Mouse (Mus musculus) kidney, postnatal 0 days (tissue): ENCODE measurements at regions not wholly inside any gene's neighbourhood (a gene's known extent, or its start where the extent isn't known, plus 50 kb on each side); places are given as distances from the start of the nearest gene placed in this dataset.

ENCODE experiments used
- ATAC-seq: fragments of 200-750 bp; cut with Nextera tagmentation; replicated peaks from 2 replicates; pipeline ENCODE4 v1.8.0; 2017; ENCODE audit warnings: low read depth, moderate number of reproducible peaks, moderate TSS enrichment, moderate library complexity; ENCODE audit not compliant: low FRiP score
- DNase-seq: peaks from one replicate; pipeline ENCODE4 v3.0.0-alpha.2; 2016; ENCODE audit warnings: low spot score
- H3K27ac ChIP-seq: fragments of 300-500 bp; sonication (generic); 2 replicates; pipeline ENCODE4 v1.5.1; 2014; ENCODE audit warnings: mild to moderate bottlenecking
- H3K27me3 ChIP-seq: fragments of 300-500 bp; sonication (generic); 2 replicates; pipeline ENCODE4 v1.6.1; 2014; ENCODE audit warnings: low read length, mixed read lengths; ENCODE audit not compliant: insufficient read depth
- H3K36me3 ChIP-seq: fragments of 300-500 bp; sonication (generic); 2 replicates; pipeline ENCODE4 v1.6.1; 2014; ENCODE audit warnings: low read length, mixed read lengths; ENCODE audit not compliant: insufficient read depth
- H3K4me1 ChIP-seq: fragments of 300-500 bp; sonication (generic); replicated peaks from 2 replicates; pipeline ENCODE4 v1.6.1; 2014; ENCODE audit warnings: antibody characterized with exemption, low read length, mixed read lengths; ENCODE audit not compliant: insufficient read depth
- H3K4me2 ChIP-seq: fragments of 300-500 bp; sonication (generic); 2 replicates; pipeline ENCODE4 v1.6.1; 2014; ENCODE audit warnings: mild to moderate bottlenecking, low read length, moderate library complexity, mixed read lengths
- H3K4me3 ChIP-seq: fragments of 300-500 bp; sonication (generic); replicated peaks from 2 replicates; pipeline ENCODE4 v1.5.1; 2014; ENCODE audit warnings: low read depth, low read length
- H3K9ac ChIP-seq: fragments of 300-500 bp; sonication (generic); 2 replicates; pipeline ENCODE4 v1.6.1; 2014; ENCODE audit warnings: low read depth, low read length
- H3K9me3 ChIP-seq: fragments of 300-500 bp; sonication (generic); replicated peaks from 2 replicates; pipeline ENCODE4 v1.6.1; 2016; ENCODE audit warnings: low read length, inconsistent platforms, mixed read lengths
- CTCF ChIP-seq: IDR thresholded peaks from 2 replicates; pipeline ENCODE4 v1.5.1; 2016; ENCODE audit warnings: antibody characterized with exemption, low read depth, mild to moderate bottlenecking, moderate library complexity
- WGBS: fragments of 180-500 bp; shearing (Covaris S2); extraction: QIAGEN DNeasy Blood & Tissue Kit; methylation state at CpG from one replicate; pipeline ENCODE4 v1.1.7; 2014; 5-methylcytosine and 5-hydroxymethylcytosine counted together

GRCm38 (mm10) chr10:99568424-99568823 is 191.0 kb downstream of the Csl start:
- no peaks in the 10 kb centered on the region for H3K36me3 ChIP-seq
- 0 out of 2 replicates have a peak, but pooled peaks cover 5% of the 10 kb centered on the region for H3K4me1 ChIP-seq
- H3K27me3 ChIP-seq, result no peaks in the 10 kb centered on the region
- no peak for TF ChIP-seq CTCF
- H3K4me2 ChIP-seq, result no peak overlapping the region
- H3K9ac ChIP-seq, result no peak overlapping the region
- ATAC-seq, result no peak
- H3K9me3 ChIP-seq, result no peaks in the 10 kb centered on the region
- WGBS, result 79% methylated on average over 5 of the region's 5 CpGs
- DNase-seq, result no peak
- H3K27ac ChIP-seq, result no peak overlapping the region
- no peak overlapping the region for H3K4me3 ChIP-seq

- Histone ChIP-seq H3K36me3 (no peaks in the 10 kb centered on the region), H3K4me1 (0 out of 2 replicates have a peak, but pooled peaks cover 5% of the 10 kb centered on the region), H3K4me3 (no peak overlapping the region), H3K9ac (no peak overlapping the region), H3K9me3 (no peaks in the 10 kb centered on the region), H3K4me2 (no peak overlapping the region), H3K27ac (0 out of 2 replicates have a peak overlapping the region, but pooled peaks have one; percentile 8), H3K27me3 (no peaks in the 10 kb centered on the region)
- ATAC-seq, result no peak
- TF ChIP-seq CTCF, result no peak
- DNase-seq, result peak; percentile 59
- 15% methylated on average over 2 of the region's 2 CpGs for WGBS
Measured at GRCm38 (mm10) chr10:99570190-99570589, 189.3 kb downstream of the Csl start.

- Histone ChIP-seq H3K9me3 (no peaks in the 10 kb centered on the region), H3K9ac (no peak overlapping the region), H3K4me2 (no peak overlapping the region), H3K27ac (no peak overlapping the region), H3K4me3 (no peak overlapping the region), H3K36me3 (no peaks in the 10 kb centered on the region), H3K27me3 (no peaks in the 10 kb centered on the region), H3K4me1 (0 out of 2 replicates have a peak, but pooled peaks cover 5% of the 10 kb centered on the region)
- 70% methylated on average over 14 of the region's 14 CpGs for WGBS
- TF ChIP-seq CTCF, result no peak
- ATAC-seq (no peak), DNase-seq (no peak)
Measured at GRCm38 (mm10) chr10:99573997-99574396, 185.5 kb downstream of the Csl start.

GRCm38 (mm10) chr10:99575294-99575693 is 184.2 kb downstream of the Csl start:
- 80% methylated on average over 7 of the region's 7 CpGs for WGBS
- no peaks in the 10 kb centered on the region for H3K36me3 ChIP-seq
- H3K4me1 ChIP-seq, result 0 out of 2 replicates have a peak, but pooled peaks cover under 1% of the 10 kb centered on the region
- ATAC-seq, result no peak
- no peak overlapping the region for H3K4me3 ChIP-seq
- no peak overlapping the region for H3K9ac ChIP-seq
- H3K4me2 ChIP-seq, result no peak overlapping the region
- DNase-seq, result no peak
- no peak overlapping the region for H3K27ac ChIP-seq
- no peaks in the 10 kb centered on the region for H3K9me3 ChIP-seq
- no peaks in the 10 kb centered on the region for H3K27me3 ChIP-seq
- no peak for TF ChIP-seq CTCF

GRCm38 (mm10) chr10:99576301-99576700 is 183.2 kb downstream of the Csl start:
- Histone ChIP-seq H3K9me3 (no peaks in the 10 kb centered on the region), H3K27ac (no peak overlapping the region), H3K36me3 (no peaks in the 10 kb centered on the region), H3K9ac (no peak overlapping the region), H3K4me3 (no peak overlapping the region), H3K4me1 (no peaks in the 10 kb centered on the region), H3K27me3 (no peaks in the 10 kb centered on the region), H3K4me2 (no peak overlapping the region)
- TF ChIP-seq CTCF, result no peak
- ATAC-seq (no peak), DNase-seq (no peak)
- WGBS, result 70% methylated on average over 5 of the region's 5 CpGs

GRCm38 (mm10) chr10:99577041-99577681 is 182.3 kb downstream of the Csl start:
- 18% methylated on average over 12 of the region's 12 CpGs for WGBS
- DNase-seq, result peak; percentile 92
- TF ChIP-seq CTCF, result peak; percentile 91
- no peak overlapping the region for H3K4me2 ChIP-seq
- no peaks in the 10 kb centered on the region for H3K9me3 ChIP-seq
- no peak overlapping the region for H3K9ac ChIP-seq
- no peaks in the 10 kb centered on the region for H3K4me1 ChIP-seq
- H3K4me3 ChIP-seq, result no peak overlapping the region
- ATAC-seq, result 0 out of 2 replicates have a peak, but pooled peaks have one; percentile 49
- H3K27ac ChIP-seq, result no peak overlapping the region
- no peaks in the 10 kb centered on the region for H3K27me3 ChIP-seq
- no peaks in the 10 kb centered on the region for H3K36me3 ChIP-seq

- Histone ChIP-seq H3K9me3 (no peaks in the 10 kb centered on the region), H3K4me3 (no peak overlapping the region), H3K4me2 (no peak overlapping the region), H3K9ac (no peak overlapping the region), H3K27ac (no peak overlapping the region), H3K4me1 (no peaks in the 10 kb centered on the region), H3K36me3 (no peaks in the 10 kb centered on the region), H3K27me3 (no peaks in the 10 kb centered on the region)
- DNase-seq (no peak), ATAC-seq (no peak)
- 50% methylated on average over 4 of the region's 4 CpGs for WGBS
- TF ChIP-seq CTCF, result no peak
Measured at GRCm38 (mm10) chr10:99578366-99578765, 181.1 kb downstream of the Csl start.
